Mouse (Mus musculus): ENCODE results near the gene Spen. TPM values are rescaled to one million over a fixed set of nuclear protein-coding genes. Genes with fewer than 3 reads are reported as not detected.

Gene Spen
- total and polyA plus RNA-seq, 2 experiments from 2014 or later: 13.6 to 20.0 TPM

GRCm38 (mm10) chr4:141574789-141575702 is 36.6 kb upstream of the Spen start:
- peak; percentile 91 for TF ChIP-seq CTCF (IDR thresholded peaks at IDR 0.05)
- Histone ChIP-seq H3K9ac (replicated peaks; ENCODE audit: low read length, poor library complexity, severe bottlenecking) (no peak overlapping the region), H3K4me1 (ENCODE audit: insufficient read depth, low read length) (no peaks in the 10 kb centered on the region), H3K4me2 (ENCODE audit: low read depth, low read length, poor library complexity, severe bottlenecking) (no peak overlapping the region), H3K4me3 (ENCODE audit: low read depth, low read length) (no peak overlapping the region), H3K36me3 (ENCODE audit: insufficient read depth, low read length) (peaks cover 6% of the 10 kb centered on the region; the same call in 1 of the 2 replicates), H3K9me3 (ENCODE audit: low read length) (no peaks in the 10 kb centered on the region), H3K27me3 (ENCODE audit: insufficient read depth, low read length) (no peaks in the 10 kb centered on the region), H3K27ac (ENCODE audit: low read depth, low read length) (no peak overlapping the region)
- ATAC-seq (ENCODE audit: low FRiP score): 0 out of 2 replicates have a peak, but pooled peaks have one; percentile 38
- DNase-seq (ENCODE audit: low spot score): peak; percentile 88
- WGBS: 43% methylated on average over 27 of the region's 27 CpGs

GRCm38 (mm10) chr4:141573359-141573966 is 35.1 kb upstream of the Spen start:
- Histone ChIP-seq H3K4me3 (ENCODE audit: low read depth, low read length) (no peak overlapping the region), H3K9me3 (ENCODE audit: low read length) (no peaks in the 10 kb centered on the region), H3K4me1 (ENCODE audit: insufficient read depth, low read length) (no peaks in the 10 kb centered on the region), H3K36me3 (ENCODE audit: insufficient read depth, low read length) (0 out of 2 replicates have a peak, but pooled peaks cover 4% of the 10 kb centered on the region), H3K4me2 (ENCODE audit: low read depth, low read length, poor library complexity, severe bottlenecking) (no peak overlapping the region), H3K27me3 (ENCODE audit: insufficient read depth, low read length) (no peaks in the 10 kb centered on the region), H3K27ac (ENCODE audit: low read depth, low read length) (no peak overlapping the region), H3K9ac (replicated peaks; ENCODE audit: low read length, poor library complexity, severe bottlenecking) (no peak overlapping the region)
- ATAC-seq (ENCODE audit: low FRiP score) (no peak), DNase-seq (ENCODE audit: low spot score) (no peak)
- 0 out of 2 replicates have a peak, but pooled peaks have one; percentile 10 for TF ChIP-seq CTCF (IDR thresholded peaks at IDR 0.05)
- 69% methylated on average over 6 of the region's 6 CpGs for WGBS

GRCm38 (mm10) chr4:141572668-141573358 is 34.4 kb upstream of the Spen start:
- WGBS: 80% methylated on average over 7 of the region's 7 CpGs
- TF ChIP-seq CTCF (IDR thresholded peaks at IDR 0.05): no peak
- H3K4me3 ChIP-seq (ENCODE audit: low read depth, low read length): no peak overlapping the region
- H3K27ac ChIP-seq (ENCODE audit: low read depth, low read length): no peak overlapping the region
- H3K4me2 ChIP-seq (ENCODE audit: low read depth, low read length, poor library complexity, severe bottlenecking): no peak overlapping the region
- H3K4me1 ChIP-seq (ENCODE audit: insufficient read depth, low read length): no peaks in the 10 kb centered on the region
- H3K9me3 ChIP-seq (ENCODE audit: low read length): no peaks in the 10 kb centered on the region
- no peak for ATAC-seq (ENCODE audit: low FRiP score)
- no peak for DNase-seq (ENCODE audit: low spot score)
- H3K27me3 ChIP-seq (ENCODE audit: insufficient read depth, low read length): no peaks in the 10 kb centered on the region
- H3K9ac ChIP-seq (replicated peaks; ENCODE audit: low read length, poor library complexity, severe bottlenecking): no peak overlapping the region
- 0 out of 2 replicates have a peak, but pooled peaks cover 4% of the 10 kb centered on the region for H3K36me3 ChIP-seq (ENCODE audit: insufficient read depth, low read length)

GRCm38 (mm10) chr4:141571934-141572333 is 33.5 kb upstream of the Spen start:
- TF ChIP-seq CTCF (IDR thresholded peaks at IDR 0.05): no peak
- Histone ChIP-seq H3K4me1 (ENCODE audit: insufficient read depth, low read length) (no peaks in the 10 kb centered on the region), H3K27ac (ENCODE audit: low read depth, low read length) (no peak overlapping the region), H3K9me3 (ENCODE audit: low read length) (no peaks in the 10 kb centered on the region), H3K27me3 (ENCODE audit: insufficient read depth, low read length) (no peaks in the 10 kb centered on the region), H3K4me2 (ENCODE audit: low read depth, low read length, poor library complexity, severe bottlenecking) (no peak overlapping the region), H3K36me3 (ENCODE audit: insufficient read depth, low read length) (no peaks in the 10 kb centered on the region), H3K9ac (replicated peaks; ENCODE audit: low read length, poor library complexity, severe bottlenecking) (no peak overlapping the region), H3K4me3 (ENCODE audit: low read depth, low read length) (no peak overlapping the region)
- DNase-seq (ENCODE audit: low spot score) (no peak), ATAC-seq (ENCODE audit: low FRiP score) (no peak)
- 78% methylated on average over 10 of the region's 10 CpGs for WGBS

GRCm38 (mm10) chr4:141571337-141571739 is 32.9 kb upstream of the Spen start:
- no peak for DNase-seq (ENCODE audit: low spot score)
- H3K4me1 ChIP-seq (ENCODE audit: insufficient read depth, low read length): no peaks in the 10 kb centered on the region
- H3K27ac ChIP-seq (ENCODE audit: low read depth, low read length): no peak overlapping the region
- ATAC-seq (ENCODE audit: low FRiP score): no peak
- H3K9me3 ChIP-seq (ENCODE audit: low read length): no peaks in the 10 kb centered on the region
- H3K27me3 ChIP-seq (ENCODE audit: insufficient read depth, low read length): no peaks in the 10 kb centered on the region
- H3K4me2 ChIP-seq (ENCODE audit: low read depth, low read length, poor library complexity, severe bottlenecking): no peak overlapping the region
- no peak overlapping the region for H3K9ac ChIP-seq (replicated peaks; ENCODE audit: low read length, poor library complexity, severe bottlenecking)
- no peak for TF ChIP-seq CTCF (IDR thresholded peaks at IDR 0.05)
- WGBS: 76% methylated on average over 6 of the region's 6 CpGs
- no peak overlapping the region for H3K4me3 ChIP-seq (ENCODE audit: low read depth, low read length)
- H3K36me3 ChIP-seq (ENCODE audit: insufficient read depth, low read length): no peaks in the 10 kb centered on the region

Measured in midbrain, postnatal 0 days (tissue).